ENCODE assay signal across 21 mouse cellular contexts in the genomic region with DNA sequence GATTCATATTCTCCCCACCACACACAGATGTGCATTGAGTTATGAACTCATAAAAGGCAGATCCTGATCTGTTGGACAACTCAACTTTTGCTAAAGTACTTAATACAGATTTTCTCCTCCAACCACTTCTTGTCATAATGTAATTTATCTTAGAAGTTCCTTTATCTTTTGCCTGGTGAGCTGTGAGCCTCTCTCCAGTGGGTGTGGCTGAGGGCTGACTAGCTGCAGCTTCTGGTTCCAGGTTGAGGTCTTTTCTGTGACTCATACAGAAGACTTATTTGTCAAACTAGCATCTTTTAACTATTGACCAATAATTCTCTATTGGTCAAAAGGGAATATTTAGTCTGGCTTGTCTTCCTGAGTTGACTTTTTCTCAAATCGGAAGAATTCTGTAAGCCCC.
A peak's percentile ranks its signal among the peaks of the same experiment; 100 is the strongest.
DNase-seq lines count a peak whose midpoint lies in the region; ATAC-seq and TF ChIP-seq lines count a peak whose summit lies in the region.
"Had no signal": no experiment of that assay in that cellular context is flagged by ENCODE, and none has a peak within 500 bp of the region (broad histone marks: within the 10 kb centered on the region; RNA-seq: fewer than 3 reads in every experiment).

No protein-coding gene starts in this region.

- no peak for ATAC-seq in midbrain, embryonic 11.5 days (ENCODE audit: low FRiP score)
- ATAC-seq in midbrain, postnatal 0 days (ENCODE audit: low FRiP score) = no peak
- no peak for ATAC-seq in frontal cortex, adult (ENCODE audit: low TSS enrichment)
- ATAC-seq: activated CD4-positive, CD25-positive, alpha-beta regulatory T cell, adult 4 months; forebrain, embryonic 13.5 days; forebrain, embryonic 15.5 days; forebrain, postnatal 0 days; Patski had no signal

- no peak overlapping the region for H3K4me2 ChIP-seq in midbrain, embryonic 11.5 days
- no peak overlapping the region for H3K4me2 ChIP-seq in midbrain, postnatal 0 days (ENCODE audit: low read depth, low read length, poor library complexity, severe bottlenecking)
- H3K4me2 ChIP-seq: embryonic facial prominence, embryonic 13.5 days; embryonic facial prominence, embryonic 15.5 days; forebrain, embryonic 13.5 days; forebrain, embryonic 15.5 days had no signal

- H3K36me3 ChIP-seq in midbrain, embryonic 11.5 days (ENCODE audit: control insufficient read depth, insufficient read depth, low read length) = no peaks in the 10 kb centered on the region
- no peaks in the 10 kb centered on the region for H3K36me3 ChIP-seq in midbrain, postnatal 0 days (ENCODE audit: insufficient read depth, low read length)
- H3K36me3 ChIP-seq: embryonic facial prominence, embryonic 13.5 days; embryonic facial prominence, embryonic 15.5 days; forebrain, embryonic 15.5 days had no signal

- H3K9ac ChIP-seq in midbrain, embryonic 11.5 days (ENCODE audit: low read length) = no peak overlapping the region
- no peak overlapping the region for H3K9ac ChIP-seq in midbrain, postnatal 0 days (replicated peaks; ENCODE audit: low read length, poor library complexity, severe bottlenecking)
- H3K9ac ChIP-seq: embryonic facial prominence, embryonic 13.5 days; embryonic facial prominence, embryonic 15.5 days; forebrain, embryonic 13.5 days; forebrain, embryonic 15.5 days; forebrain, postnatal 0 days had no signal

- no peaks in the 10 kb centered on the region for H3K4me1 ChIP-seq in midbrain, embryonic 11.5 days (ENCODE audit: control insufficient read depth, insufficient read depth, low read length)
- H3K4me1 ChIP-seq in midbrain, postnatal 0 days (ENCODE audit: insufficient read depth, low read length) = no peaks in the 10 kb centered on the region
- no peaks in the 10 kb centered on the region; the same call in 1 of the 2 replicates for H3K4me1 ChIP-seq in cerebellum, adult 2 months (ENCODE audit: control insufficient read depth, insufficient read depth, low read length)

- WGBS in midbrain, embryonic 11.5 days = 93% methylated on average over 1 of the region's 1 CpGs
- WGBS in midbrain, postnatal 0 days = 82% methylated on average over 1 of the region's 1 CpGs
- 95% methylated on average over 1 of the region's 1 CpGs for WGBS in cerebellum, adult 2 months

- no peaks in the 10 kb centered on the region for H3K27me3 ChIP-seq in midbrain, embryonic 11.5 days (ENCODE audit: control insufficient read depth, insufficient read depth, low read length)
- no peaks in the 10 kb centered on the region for H3K27me3 ChIP-seq in midbrain, postnatal 0 days (ENCODE audit: insufficient read depth, low read length)
- H3K27me3 ChIP-seq in cerebellum, adult 2 months (ENCODE audit: control insufficient read depth, insufficient read depth, low read length) = no peaks in the 10 kb centered on the region
- H3K27me3 ChIP-seq: embryonic facial prominence, embryonic 13.5 days; embryonic facial prominence, embryonic 15.5 days; forebrain, embryonic 13.5 days; forebrain, embryonic 15.5 days had no signal

- no peak for TF ChIP-seq POLR2A in cerebellum, adult 2 months (IDR thresholded peaks at IDR 0.05; ENCODE audit: borderline replicate concordance, insufficient read depth, low read length)

- H3K27ac ChIP-seq in midbrain, embryonic 11.5 days (ENCODE audit: low read depth, low read length) = no peak overlapping the region
- no peak overlapping the region for H3K27ac ChIP-seq in midbrain, postnatal 0 days (ENCODE audit: low read depth, low read length)
- no peak overlapping the region for H3K27ac ChIP-seq in cerebellum, adult 2 months (ENCODE audit: insufficient read depth, low read length)
- H3K27ac ChIP-seq: embryonic facial prominence, embryonic 13.5 days; embryonic facial prominence, embryonic 15.5 days; forebrain, embryonic 13.5 days; forebrain, embryonic 15.5 days had no signal

- no peak overlapping the region for H3K4me3 ChIP-seq in midbrain, embryonic 11.5 days (ENCODE audit: low read depth, low read length)
- no peak overlapping the region for H3K4me3 ChIP-seq in midbrain, postnatal 0 days (ENCODE audit: low read depth, low read length)
- H3K4me3 ChIP-seq in cerebellum, adult 2 months (replicated peaks; ENCODE audit: insufficient read depth, low read depth, low read length) = no peak overlapping the region
- H3K4me3 ChIP-seq: embryonic facial prominence, embryonic 13.5 days; embryonic facial prominence, embryonic 15.5 days; forebrain, embryonic 13.5 days; forebrain, embryonic 15.5 days had no signal

- DNase-seq in midbrain, embryonic 11.5 days (ENCODE audit: low spot score, missing footprints) = peak; percentile 2
- no peak for DNase-seq in midbrain, postnatal 0 days (ENCODE audit: low spot score)
- DNase-seq in NIH3T3 (ENCODE audit: low read depth) = peak; percentile 71
- no peak for DNase-seq in cerebellum, adult 2 months
- DNase-seq: adrenal gland, adult 8-10 months; adrenal gland, postnatal 14 days; adrenal gland, postnatal 36 days; cerebellum, adult 11-12 months; cerebellum, adult 8-10 months; cerebellum, adult 9-11 months; cerebellum, postnatal 14 days; cerebellum, postnatal 36 days; embryo, embryonic 11 days; forebrain, postnatal 0 days had no signal

- no peaks in the 10 kb centered on the region for H3K9me3 ChIP-seq in midbrain, embryonic 11.5 days (ENCODE audit: control insufficient read depth, low read length)
- no peaks in the 10 kb centered on the region for H3K9me3 ChIP-seq in midbrain, postnatal 0 days (ENCODE audit: low read length)
- H3K9me3 ChIP-seq: embryonic facial prominence, embryonic 13.5 days; embryonic facial prominence, embryonic 15.5 days; forebrain, embryonic 13.5 days; forebrain, embryonic 15.5 days had no signal

- TF ChIP-seq CTCF in midbrain, postnatal 0 days (IDR thresholded peaks at IDR 0.05) = no peak
- TF ChIP-seq CTCF in cerebellum, adult 2 months (IDR thresholded peaks at IDR 0.05; ENCODE audit: borderline replicate concordance, insufficient read depth, low read depth, low read length) = no peak

Comparison
In these comparisons a context has a peak if more than half of its experiments do, and no peak if none do; other contexts are left out.
1. DNase-seq: peak in midbrain, embryonic 11.5 days (single experiment) and NIH3T3 (single experiment); none in midbrain, postnatal 0 days (single experiment) and cerebellum, adult 2 months (0 of 2).